Mouse (Mus musculus) erythroblast, adult 5-6 weeks (primary cell): ENCODE data around the gene Klrb1. TPM values are rescaled to one million over a fixed set of nuclear protein-coding genes. Genes with fewer than 3 reads are reported as not detected.

ENCODE experiments used
- ATAC-seq: replicated peaks from 2 replicates; pipeline ENCODE4 v1.8.0; 2016; ENCODE audit warnings: moderate number of reproducible peaks, mild to moderate bottlenecking, moderate TSS enrichment, inconsistent platforms; ENCODE audit not compliant: poor library complexity, low FRiP score, severe bottlenecking
- total RNA-seq, 2 experiments: library from RNA; stranded (forward) in 1 of 2; stranded (reverse) in 1 of 2; fragments of 150-400 nt in 1 of 2; fragments of 200-764, 138-1000 nt in 1 of 2; gene quantifications; 2 replicates each; pipeline versions ENCODE4 v1.2.3 to v1.2.4; 2015 to 2017; ENCODE audit warnings: low replicate concordance in 2 of 2

Gene Klrb1
- total RNA-seq, 2 experiments from 2014 or later = not detected

- no peak for ATAC-seq
Measured at GRCm38 (mm10) chr6:128737445-128737844, 14.6 kb upstream of the Klrb1 start.

DNA sequence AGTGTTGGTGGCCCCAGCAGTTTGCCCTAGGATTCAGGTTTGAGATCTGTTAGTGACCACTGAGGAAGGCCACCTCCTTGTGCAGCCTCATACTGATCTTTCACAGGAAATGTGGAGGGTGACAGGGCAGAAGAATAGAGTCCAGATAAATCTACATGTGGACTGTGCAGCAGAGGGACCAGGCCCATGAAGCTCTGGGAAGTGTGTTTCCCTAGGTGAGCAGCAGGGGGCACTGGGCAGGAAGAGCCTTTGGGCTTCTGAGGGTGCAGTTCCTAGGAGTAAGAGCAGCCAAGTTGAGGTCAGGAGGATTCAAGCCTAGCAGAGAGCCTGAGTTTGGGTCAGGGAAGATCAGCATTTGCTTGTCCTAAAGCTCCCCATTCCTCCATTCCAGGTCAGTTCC is 13.2 kb upstream of the Klrb1 start:
- ATAC-seq = peak; percentile 55; the same call in 1 of the 2 replicates

DNA sequence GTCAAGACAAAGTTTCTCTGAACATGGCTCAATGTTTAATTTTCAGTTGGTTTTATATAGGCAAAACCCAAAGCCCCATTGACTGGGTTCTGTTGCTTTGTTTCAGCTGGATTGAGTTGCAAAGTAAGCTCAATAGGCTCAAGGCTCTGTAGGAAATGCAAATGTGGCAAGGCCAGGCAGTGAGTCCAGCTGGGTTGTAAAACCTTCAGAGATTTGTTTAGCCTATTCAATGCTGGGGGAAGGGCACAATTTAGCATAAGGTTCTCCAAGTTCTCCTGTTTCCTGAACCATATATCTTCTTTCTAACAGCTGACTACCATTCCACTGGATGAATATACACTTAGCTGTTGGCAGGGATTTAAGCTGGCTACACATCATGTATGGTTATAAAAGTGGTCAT is 12.0 kb upstream of the Klrb1 start:
- ATAC-seq = no peak

GRCm38 (mm10) chr6:128733908-128734679 is 11.2 kb upstream of the Klrb1 start:
- ATAC-seq = no peak

DNA sequence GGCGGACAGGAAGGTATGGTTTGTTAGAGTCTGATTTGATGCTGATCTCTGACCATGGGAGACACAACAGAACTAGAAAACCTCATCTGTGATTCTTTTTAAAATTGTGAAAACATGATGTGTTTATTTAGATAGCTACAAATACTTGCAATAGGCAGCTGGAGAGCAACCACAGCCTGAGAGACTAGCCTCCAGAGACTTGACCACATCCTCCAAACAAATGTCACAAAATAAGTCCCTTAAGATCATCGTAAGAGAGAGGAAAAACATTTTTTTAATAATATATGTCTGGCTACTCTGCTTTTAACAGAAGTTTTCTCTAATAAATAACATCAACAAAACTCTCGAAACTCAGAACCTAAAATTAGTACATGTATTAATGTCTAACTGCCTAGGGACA is 9.2 kb upstream of the Klrb1 start:
- no peak for ATAC-seq

- no peak for ATAC-seq
Measured at GRCm38 (mm10) chr6:128701691-128702090, 21.2 kb downstream of the Klrb1 start.

- no peak for ATAC-seq
Measured at GRCm38 (mm10) chr6:128679574-128679973, 43.3 kb downstream of the Klrb1 start.

- no peak for ATAC-seq
Measured at GRCm38 (mm10) chr6:128669936-128670335, 52.9 kb downstream of the Klrb1 start.

- ATAC-seq = no peak
Measured at GRCm38 (mm10) chr6:128662206-128662605, 60.7 kb downstream of the Klrb1 start, which contains the start of gene Clec2h. TSS of gene Clec2h (plus strand) at chr6:128662385.

- no peak for ATAC-seq
Measured at GRCm38 (mm10) chr6:128661249-128661648, 61.6 kb downstream of the Klrb1 start.

Other genes with a start within 250 kb of the Klrb1 start
- gene Pzp, start 196.3 kb downstream of the Klrb1 start, total RNA-seq (2015; ENCODE audit: low replicate concordance) = not detected in 2 replicates
- not detected in 2 replicates for gene Pzp, start 196.3 kb downstream of the Klrb1 start, total RNA-seq (2017; ENCODE audit: low replicate concordance)
- gene A2ml1, start 141.5 kb downstream of the Klrb1 start, total RNA-seq (2015; ENCODE audit: low replicate concordance) = not detected in 2 replicates
- gene A2ml1, start 141.5 kb downstream of the Klrb1 start, total RNA-seq (2017; ENCODE audit: low replicate concordance) = 0.28 TPM in 1 of 2 replicates, not detected in the other
- gene Klrb1a, start 99.5 kb downstream of the Klrb1 start, total RNA-seq (2015; ENCODE audit: low replicate concordance) = not detected in 2 replicates
- gene Klrb1a, start 99.5 kb downstream of the Klrb1 start, total RNA-seq (2017; ENCODE audit: low replicate concordance) = 2.0 TPM in 1 of 2 replicates, not detected in the other
- not detected in 2 replicates for gene Clec2h, start 60.7 kb downstream of the Klrb1 start, total RNA-seq (2015; ENCODE audit: low replicate concordance)
- gene Clec2h, start 60.7 kb downstream of the Klrb1 start, total RNA-seq (2017; ENCODE audit: low replicate concordance) = 0.42 TPM in 1 of 2 replicates, not detected in the other
- gene Klrb1c, start 66.2 kb upstream of the Klrb1 start, total RNA-seq (2015; ENCODE audit: low replicate concordance) = not detected in 2 replicates
- gene Klrb1c, start 66.2 kb upstream of the Klrb1 start, total RNA-seq (2017; ENCODE audit: low replicate concordance) = 0.68 and 1.8 TPM in 2 replicates
- 1.7 and 3.8 TPM in 2 replicates for gene Gm44511, start 103.3 kb upstream of the Klrb1 start, total RNA-seq (2015; ENCODE audit: low replicate concordance)
- gene Gm44511, start 103.3 kb upstream of the Klrb1 start, total RNA-seq (2017; ENCODE audit: low replicate concordance) = not detected in 2 replicates
- 2.1 TPM in 1 of 2 replicates, not detected in the other for gene Klrb1b, start 103.3 kb upstream of the Klrb1 start, total RNA-seq (2015; ENCODE audit: low replicate concordance)
- gene Klrb1b, start 103.3 kb upstream of the Klrb1 start, total RNA-seq (2017; ENCODE audit: low replicate concordance) = 0.94 TPM in 1 of 2 replicates, not detected in the other
- gene Clec2i, start 164.5 kb upstream of the Klrb1 start, total RNA-seq (2015; ENCODE audit: low replicate concordance) = 2.7 and 5.4 TPM in 2 replicates
- 3.8 and 4.0 TPM in 2 replicates for gene Clec2i, start 164.5 kb upstream of the Klrb1 start, total RNA-seq (2017; ENCODE audit: low replicate concordance)
- gene BC035044, start 168.1 kb upstream of the Klrb1 start, total RNA-seq (2015; ENCODE audit: low replicate concordance) = 11.3 and 24.5 TPM in 2 replicates
- 14.5 and 19.4 TPM in 2 replicates for gene BC035044, start 168.1 kb upstream of the Klrb1 start, total RNA-seq (2017; ENCODE audit: low replicate concordance)
- not detected in 2 replicates for gene Clec2g, start 211.3 kb upstream of the Klrb1 start, total RNA-seq (2015; ENCODE audit: low replicate concordance)
- gene Clec2g, start 211.3 kb upstream of the Klrb1 start, total RNA-seq (2017; ENCODE audit: low replicate concordance) = 0.28 TPM in 1 of 2 replicates, not detected in the other